Comparison of ENCODE assay signal across 8 mouse cellular contexts in the genomic region with DNA sequence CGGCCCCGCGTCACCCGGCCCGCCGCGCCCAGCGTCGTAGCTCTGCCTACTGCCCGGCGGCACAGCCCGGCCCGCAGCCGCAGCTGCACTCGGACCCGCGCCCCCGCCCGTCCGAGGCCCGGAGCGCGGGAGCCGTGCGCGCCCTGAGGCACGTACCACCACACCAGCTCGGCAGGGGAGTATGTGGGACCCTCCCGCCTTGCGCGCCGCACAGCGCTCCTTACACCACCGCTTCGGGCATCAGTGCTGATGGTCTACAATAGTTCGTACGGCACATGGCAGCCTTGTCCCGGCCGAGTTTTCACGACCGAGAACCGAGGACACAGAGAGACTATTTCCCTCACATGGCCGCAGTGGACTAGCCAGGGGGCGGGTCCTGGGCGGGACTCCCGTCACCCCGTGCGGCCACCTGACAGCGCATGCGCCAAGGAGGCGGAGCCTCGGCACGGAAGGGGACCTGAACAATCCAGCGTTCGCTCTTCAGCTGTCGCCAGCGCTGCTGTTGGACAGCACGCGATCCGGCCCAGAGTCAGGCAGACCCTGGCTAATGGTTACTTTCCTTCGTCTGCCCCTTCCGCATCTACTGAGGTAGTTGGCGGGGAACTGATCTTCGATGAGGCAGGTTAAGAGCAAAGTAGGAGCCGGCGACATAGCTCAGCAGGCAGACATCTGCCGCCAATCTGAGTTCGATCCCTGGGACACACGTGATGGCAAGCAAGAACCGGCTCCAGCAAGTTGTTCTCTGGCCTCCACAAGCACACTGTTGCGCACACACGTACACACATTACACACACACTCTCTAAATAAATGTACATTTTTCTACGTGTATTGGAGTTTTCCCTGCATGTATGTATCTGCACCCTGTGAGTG. TPM values are rescaled to one million over a fixed set of nuclear protein-coding genes. Genes with fewer than 3 reads are reported as not detected.
DNase-seq lines count a peak whose midpoint lies in the region; ATAC-seq and TF ChIP-seq lines count a peak whose summit lies in the region.

A gene (minus strand): TSS at position 389 of the 870 bp plus-strand sequence.

- peaks cover 40% of the 10 kb centered on the region for H3K79me2 ChIP-seq in C2C12 (ENCODE audit: control insufficient read depth, insufficient read depth)
- peaks cover 2% of the 10 kb centered on the region; the same call in 1 of the 2 replicates for H3K79me2 ChIP-seq in liver, adult 2 months (ENCODE audit: control insufficient read depth, insufficient read depth, low read length)
- H3K79me2 ChIP-seq in myocyte (ENCODE audit: control insufficient read depth, insufficient read depth) = peaks cover 19% of the 10 kb centered on the region

- peaks cover 29% of the 10 kb centered on the region for H3K79me3 ChIP-seq in C2C12 (ENCODE audit: low read depth)

- TF ChIP-seq CTCF in C2C12 (IDR thresholded peaks at IDR 0.05; ENCODE audit: control insufficient read depth, insufficient read depth, insufficient read length) = no peak
- TF ChIP-seq CTCF in brain, embryonic 14.5 days (IDR thresholded peaks at IDR 0.05; ENCODE audit: borderline replicate concordance, extremely low read depth, insufficient read depth, insufficient read length) = no peak
- no peak for TF ChIP-seq CTCF in liver, adult 2 months (IDR thresholded peaks at IDR 0.05; ENCODE audit: low read depth, low read length)

- peak; percentile 96 for TF ChIP-seq POLR2A in brain, embryonic 14.5 days (IDR thresholded peaks at IDR 0.05; ENCODE audit: borderline replicate concordance, extremely low read depth, insufficient read depth, insufficient read length, poor library complexity, severe bottlenecking)
- peak; percentile 98 for TF ChIP-seq POLR2A in liver, adult 2 months (IDR thresholded peaks at IDR 0.05; ENCODE audit: extremely low read depth, insufficient read depth, low read length)
- peak; percentile 100 for TF ChIP-seq POLR2A in myocyte (IDR thresholded peaks at IDR 0.05; ENCODE audit: insufficient read length, low read depth)

- WGBS in heart, embryonic 11.5 days (ENCODE audit: insufficient replicate concordance) = under 1% methylated on average over 65 of the region's 73 CpGs
- under 1% methylated on average over 72 of the region's 73 CpGs for WGBS in kidney, embryonic 16.5 days
- WGBS in liver, adult 2 months = 1% methylated on average over 73 of the region's 73 CpGs

- peak within 1 kb of the TSS; percentile 93 for H3K27ac ChIP-seq in heart, embryonic 11.5 days (ENCODE audit: low read depth, low read length)
- H3K27ac ChIP-seq in kidney, embryonic 16.5 days (ENCODE audit: low read length) = peak within 1 kb of the TSS; percentile 91
- H3K27ac ChIP-seq in liver, adult 2 months (replicated peaks; ENCODE audit: insufficient read depth, low read depth, low read length) = peak within 1 kb of the TSS; percentile 94

- H3K36me3 ChIP-seq in C2C12 (ENCODE audit: control insufficient read depth, insufficient read depth) = peaks cover 26% of the 10 kb centered on the region
- peaks cover 35% of the 10 kb centered on the region for H3K36me3 ChIP-seq in erythroblast, embryonic 14.5 days (ENCODE audit: control insufficient read depth)
- peaks cover 13% of the 10 kb centered on the region for H3K36me3 ChIP-seq in heart, embryonic 11.5 days (ENCODE audit: control insufficient read depth, insufficient read depth, low read length)
- peaks cover 22% of the 10 kb centered on the region for H3K36me3 ChIP-seq in kidney, embryonic 16.5 days (ENCODE audit: insufficient read depth, low read length)
- H3K36me3 ChIP-seq in liver, adult 2 months (ENCODE audit: control insufficient read depth, insufficient read depth, low read length) = peaks cover 6% of the 10 kb centered on the region; the same call in 1 of the 2 replicates
- H3K36me3 ChIP-seq in myocyte (ENCODE audit: control insufficient read depth, insufficient read depth) = peaks cover 11% of the 10 kb centered on the region
- H3K36me3 ChIP-seq in splenic B cell, adult 2 months (ENCODE audit: control insufficient read depth, insufficient read depth, low read length, poor library complexity, severe bottlenecking) = no peaks in the 10 kb centered on the region; the same call in 1 of the 2 replicates

- no peaks in the 10 kb centered on the region for H3K27me3 ChIP-seq in C2C12 (ENCODE audit: control insufficient read depth, insufficient read depth, insufficient read length)
- peaks cover 4% of the 10 kb centered on the region for H3K27me3 ChIP-seq in erythroblast, embryonic 14.5 days (ENCODE audit: control insufficient read depth)
- no peaks in the 10 kb centered on the region for H3K27me3 ChIP-seq in heart, embryonic 11.5 days (ENCODE audit: control insufficient read depth, insufficient read depth, low read length)
- no peaks in the 10 kb centered on the region for H3K27me3 ChIP-seq in kidney, embryonic 16.5 days (ENCODE audit: insufficient read depth, low read length)
- H3K27me3 ChIP-seq in liver, adult 2 months (ENCODE audit: control insufficient read depth, insufficient read depth, low read length) = no peaks in the 10 kb centered on the region
- no peaks in the 10 kb centered on the region for H3K27me3 ChIP-seq in myocyte (ENCODE audit: control insufficient read depth, insufficient read depth, insufficient read length)
- H3K27me3 ChIP-seq in splenic B cell, adult 2 months (ENCODE audit: control insufficient read depth, insufficient read depth, low read length, poor library complexity, severe bottlenecking) = no peaks in the 10 kb centered on the region

- H3K9ac ChIP-seq in heart, embryonic 11.5 days (ENCODE audit: low read depth, low read length) = peak within 1 kb of the TSS; percentile 86
- H3K9ac ChIP-seq in kidney, embryonic 16.5 days (replicated peaks; ENCODE audit: low read length) = peak within 1 kb of the TSS; percentile 77
- peak within 1 kb of the TSS; percentile 91 for H3K9ac ChIP-seq in liver, adult 2 months (ENCODE audit: low read depth, low read length)

- peaks cover 1% of the 10 kb centered on the region for H3K9me3 ChIP-seq in erythroblast, embryonic 14.5 days (ENCODE audit: control insufficient read depth, low read length)
- H3K9me3 ChIP-seq in heart, embryonic 11.5 days (replicated peaks; ENCODE audit: control insufficient read depth, low read length) = no peaks in the 10 kb centered on the region
- H3K9me3 ChIP-seq in kidney, embryonic 16.5 days (ENCODE audit: low read length) = no peaks in the 10 kb centered on the region

- peak within 1 kb of the TSS; percentile 66 for H3K4me3 ChIP-seq in C2C12 (ENCODE audit: insufficient read depth, poor library complexity, severe bottlenecking)
- peak within 1 kb of the TSS; percentile 99 for H3K4me3 ChIP-seq in erythroblast, embryonic 14.5 days (replicated peaks)
- H3K4me3 ChIP-seq in heart, embryonic 11.5 days (ENCODE audit: low read depth, low read length) = peak within 1 kb of the TSS; percentile 66
- peak within 1 kb of the TSS; percentile 66 for H3K4me3 ChIP-seq in kidney, embryonic 16.5 days (ENCODE audit: low read length)
- peak within 1 kb of the TSS; percentile 80 for H3K4me3 ChIP-seq in liver, adult 2 months (ENCODE audit: insufficient read depth, low read depth, low read length)
- peak within 1 kb of the TSS; percentile 63 for H3K4me3 ChIP-seq in myocyte

- H3ac ChIP-seq in C2C12 (ENCODE audit: control insufficient read depth, insufficient read length, low read depth) (peak within 1 kb of the TSS; percentile 97), myocyte (ENCODE audit: control insufficient read depth, insufficient read length) (peak within 1 kb of the TSS; percentile 69)

- H3K4me1 ChIP-seq in erythroblast, embryonic 14.5 days (ENCODE audit: control insufficient read depth) = peaks cover 43% of the 10 kb centered on the region
- H3K4me1 ChIP-seq in heart, embryonic 11.5 days (ENCODE audit: control insufficient read depth, insufficient read depth, low read length) = peaks cover 14% of the 10 kb centered on the region
- peaks cover 21% of the 10 kb centered on the region for H3K4me1 ChIP-seq in kidney, embryonic 16.5 days (ENCODE audit: insufficient read depth, low read length)
- peaks cover 7% of the 10 kb centered on the region for H3K4me1 ChIP-seq in liver, adult 2 months (ENCODE audit: control insufficient read depth, insufficient read depth, low read length)

- DNase-seq in brain, embryonic 14.5 days (ENCODE audit: low read depth) = peak; percentile 98
- peak; percentile 84 for DNase-seq in liver, adult 2 months (ENCODE audit: extremely low read depth, low read depth, low spot score)
- peak; percentile 98 for DNase-seq in splenic B cell, adult 2 months (ENCODE audit: low read depth, low spot score)

- ATAC-seq in heart, embryonic 11.5 days (replicated peaks; ENCODE audit: insufficient number of reproducible peaks, low FRiP score, low TSS enrichment) = peak; percentile 96
- peak; percentile 97 for ATAC-seq in kidney, embryonic 16.5 days (ENCODE audit: low FRiP score, low TSS enrichment)

- H3K4me2 ChIP-seq in heart, embryonic 11.5 days = peak within 1 kb of the TSS; percentile 77
- H3K4me2 ChIP-seq in kidney, embryonic 16.5 days (replicated peaks; ENCODE audit: low read depth, low read length) = peak within 1 kb of the TSS; percentile 64
- H3K4me2 ChIP-seq in myocyte (ENCODE audit: low read depth) = peak within 1 kb of the TSS; percentile 84

TF ChIP-seq in C2C12, 6 proteins besides CTCF, POLR2A, EP300 and RAD21:
- TF ChIP-seq USF1 (IDR thresholded peaks at IDR 0.05; ENCODE audit: low read depth) (peak; percentile 67), FOSL1 (IDR thresholded peaks at IDR 0.05; ENCODE audit: insufficient read depth, low read length, poor library complexity, severe bottlenecking) (no peak), MYOD1 (IDR thresholded peaks at IDR 0.05; ENCODE audit: control insufficient read depth, insufficient read length, low read depth) (peak; percentile 54)

TF ChIP-seq in myocyte, 11 proteins besides CTCF, POLR2A, EP300 and RAD21 (continues in another document):
- peak in 2 of 3 experiments; percentile 89 to 90 for TF ChIP-seq MYOD1 (IDR thresholded peaks at IDR 0.05; ENCODE audit: control insufficient read depth in 1 of 3, insufficient read length in 2 of 3, low read depth in 2 of 3)
- no peak for TF ChIP-seq SRF (IDR thresholded peaks at IDR 0.05; ENCODE audit: control insufficient read depth, insufficient read length, low read depth)
- peak; percentile 52 to 95 (median 92) for TF ChIP-seq MYOG (IDR thresholded peaks at IDR 0.05; ENCODE audit: control insufficient read depth in 1 of 3, insufficient read depth in 1 of 3, insufficient read length in 2 of 3, low read depth in 2 of 3)
- TF ChIP-seq USF1 (IDR thresholded peaks at IDR 0.05; ENCODE audit: low read depth) = peak; percentile 53
- TF ChIP-seq POLR2AphosphoS2 (IDR thresholded peaks at IDR 0.05; ENCODE audit: insufficient read length, low read depth) = peak; percentile 100
- TF ChIP-seq REST (IDR thresholded peaks at IDR 0.05; ENCODE audit: insufficient read depth, insufficient read length) = peak; percentile 56

RNA-seq across cellular contexts. Expression of the gene that starts here (rescaled TPM):
- 17.4 TPM for polyA plus RNA-seq in C2C12 (2012; fragmentation: generic; extraction: Trizol)
- polyA plus RNA-seq in brain, embryonic 14.5 days (2012; rRNA removed) = 40.2 and 43.4 TPM in 2 replicates
- 3.4 and 3.5 TPM in 2 replicates for polyA plus RNA-seq in erythroblast, embryonic 14.5 days (2012)
- polyA plus RNA-seq in heart, embryonic 11.5 days (2014; fragmentation: Nextera tagmentation; extraction: Ambion mirVana) = 27.2 and 28.2 TPM in 2 replicates
- polyA plus RNA-seq in kidney, embryonic 16.5 days (2015; fragmentation: Nextera tagmentation; extraction: Ambion mirVana) = 38.7 and 38.8 TPM in 2 replicates
- total RNA-seq in liver, adult 2 months (2014; rRNA removed) = 8.0 and 8.8 TPM in 2 replicates
- polyA plus RNA-seq in liver, adult 2 months (2012; rRNA removed) = 10.6 and 12.4 TPM in 2 replicates
- polyA plus RNA-seq in myocyte (2012; fragmentation: generic; extraction: Trizol) = 8.2 TPM

Comparison
In these comparisons a context has a peak if more than half of its experiments do, and no peak if none do; other contexts are left out.
1. Peak in every context shown above with its lines: DNase-seq, ATAC-seq, H3K4me3 ChIP-seq and H3K27ac ChIP-seq.